Mouse (Mus musculus): Measurements from ENCODE around the gene Gm10697.
"Not testable (repeated sequence)": the region's sequence is repeated elsewhere in the genome, so short reads cannot be mapped to it uniquely, and the experiment has no call there.

Gene Gm10697

GRCm38 (mm10) chr3:94072544-94072943 lies at the start of gene Gm10697:
TSS of gene Gm10697 (minus strand) at chr3:94072644.
- DNase-seq (ENCODE audit: low read depth, low spot score) = not testable (repeated sequence)

GRCm38 (mm10) chr3:94115071-94115470 lies 42.6 kb upstream of the Gm10697 start:
- not testable (repeated sequence) for DNase-seq (ENCODE audit: low read depth, low spot score)

- DNase-seq (ENCODE audit: low read depth, low spot score) = not testable (repeated sequence)
Measured at GRCm38 (mm10) chr3:94054785-94055184, 17.7 kb downstream of the Gm10697 start, which contains the start of gene Gm9125. TSS of gene Gm9125 (minus strand) at chr3:94054885.

- DNase-seq (ENCODE audit: low read depth, low spot score) = not testable (repeated sequence)
Measured at GRCm38 (mm10) chr3:94049566-94050121, 22.8 kb downstream of the Gm10697 start.

- not testable (repeated sequence) for DNase-seq (ENCODE audit: low read depth, low spot score)
Measured at GRCm38 (mm10) chr3:94038241-94038640, 34.2 kb downstream of the Gm10697 start.

GRCm38 (mm10) chr3:94034400-94034799 lies 38.0 kb downstream of the Gm10697 start:
- DNase-seq (ENCODE audit: low read depth, low spot score) = not testable (repeated sequence)
